ENCODE assay signal across 8 mouse cellular contexts in the genomic region with DNA sequence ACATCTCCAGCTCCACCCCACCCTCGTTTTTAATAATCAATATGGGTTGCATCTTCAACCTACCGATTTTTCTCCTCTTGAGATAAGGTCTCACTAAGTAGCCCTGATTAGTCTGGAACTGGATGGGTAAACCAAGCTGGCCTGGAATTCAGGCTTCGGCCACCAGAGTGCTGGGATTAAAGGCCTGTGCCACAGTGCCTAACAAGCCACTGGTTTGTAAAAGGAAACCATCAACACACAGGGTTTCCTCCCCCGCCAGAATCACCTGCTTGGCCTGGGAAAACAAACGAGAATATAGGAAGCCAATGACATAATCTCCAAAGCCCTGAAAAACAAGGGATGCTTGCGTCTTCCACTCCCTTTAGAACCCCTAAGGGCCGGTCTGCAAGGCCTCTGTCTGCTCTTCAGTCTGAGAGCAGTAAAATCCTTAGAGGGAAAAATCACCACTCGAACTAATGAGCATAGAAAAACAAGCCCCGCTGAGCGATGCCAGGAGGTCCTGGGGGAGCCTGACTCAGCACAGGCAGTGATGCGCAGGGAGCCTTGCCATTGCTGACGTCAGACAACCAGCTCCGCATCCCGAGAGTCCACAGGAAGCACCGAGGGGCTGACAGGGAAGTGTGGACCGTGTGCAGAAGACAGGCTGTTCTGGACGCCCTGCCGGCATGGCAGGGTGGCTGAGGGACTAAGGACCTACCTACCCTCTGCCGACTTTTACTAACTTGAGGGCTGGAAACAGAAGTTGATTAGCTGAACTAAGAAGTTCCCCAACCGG. TPM values are rescaled to one million over a fixed set of nuclear protein-coding genes. Genes with fewer than 3 reads are reported as not detected.
DNase-seq lines count a peak whose midpoint lies in the region; ATAC-seq and TF ChIP-seq lines count a peak whose summit lies in the region.

No protein-coding gene starts in this region.

- H3K4me3 ChIP-seq in hindbrain, embryonic 16.5 days (ENCODE audit: low read length): no peak overlapping the region
- peak overlapping the region; percentile 20; the same call in 1 of the 2 replicates for H3K4me3 ChIP-seq in small intestine, adult 2 months (ENCODE audit: low read depth, low read length)

- intact Hi-C loops in gastrocnemius, postnatal 14 days (cut with DNase I; ENCODE audit: low total_unique reads): no loop called here
- intact Hi-C loops in left cerebral cortex, postnatal 14 days (cut with DNase I): no loop called here

- peak overlapping the region; percentile 14; the same call in 1 of the 2 replicates for H3K9ac ChIP-seq in hindbrain, embryonic 16.5 days (ENCODE audit: low read depth, low read length)

- H3K36me3 ChIP-seq in hindbrain, embryonic 16.5 days (ENCODE audit: control insufficient read depth, insufficient read depth, low read length): no peaks in the 10 kb centered on the region
- H3K36me3 ChIP-seq in small intestine, adult 2 months (ENCODE audit: control insufficient read depth, insufficient read depth, low read length): no peaks in the 10 kb centered on the region

- peak; percentile 71 for ATAC-seq in frontal cortex, adult (ENCODE audit: low TSS enrichment)
- ATAC-seq in hindbrain, embryonic 16.5 days: peak; percentile 69
- ATAC-seq in megakaryocyte progenitor cell, adult 5-6 weeks (replicated peaks; ENCODE audit: poor library complexity): peak; percentile 42

- H3K27ac ChIP-seq in hindbrain, embryonic 16.5 days (ENCODE audit: low read depth, low read length): no peak overlapping the region
- peak overlapping the region; percentile 39 for H3K27ac ChIP-seq in small intestine, adult 2 months (ENCODE audit: insufficient read depth, low read depth, low read length)

- no peak for TF ChIP-seq CTCF in small intestine, adult 2 months (IDR thresholded peaks at IDR 0.05; ENCODE audit: extremely low read depth, insufficient read length, insufficient replicate concordance, low read depth, low read length)

- DNase-seq in frontal cortex, postnatal 25 days (ENCODE audit: low spot score in 2 of 2): no peak
- peak; percentile 67 to 69 for DNase-seq in cerebellum, postnatal 14 days
- peak; percentile 88 for DNase-seq in gastrocnemius, postnatal 14 days
- DNase-seq in left cerebral cortex, postnatal 14 days (ENCODE audit: low spot score in 2 of 2): peak; percentile 45 to 62

- H3K9me3 ChIP-seq in hindbrain, embryonic 16.5 days (ENCODE audit: control insufficient read depth, low read length): no peaks in the 10 kb centered on the region

- no peaks in the 10 kb centered on the region for H3K27me3 ChIP-seq in hindbrain, embryonic 16.5 days (replicated peaks; ENCODE audit: control insufficient read depth, insufficient read depth, low read length)
- H3K27me3 ChIP-seq in small intestine, adult 2 months (ENCODE audit: control insufficient read depth, insufficient read depth, low read length): no peaks in the 10 kb centered on the region

- 21% methylated on average over 20 of the region's 20 CpGs for WGBS in hindbrain, embryonic 16.5 days
- WGBS in small intestine, adult 2 months: 63% methylated on average over 20 of the region's 20 CpGs

- H3K4me1 ChIP-seq in hindbrain, embryonic 16.5 days (ENCODE audit: control insufficient read depth, insufficient read depth, low read depth, low read length): peaks cover 12% of the 10 kb centered on the region
- H3K4me1 ChIP-seq in small intestine, adult 2 months (ENCODE audit: control insufficient read depth, insufficient read depth, insufficient read length, low read length): peaks cover 3% of the 10 kb centered on the region

- TF ChIP-seq POLR2A in small intestine, adult 2 months (IDR thresholded peaks at IDR 0.05; ENCODE audit: low read depth, low read length): no peak

- peak overlapping the region; percentile 35 for H3K4me2 ChIP-seq in hindbrain, embryonic 16.5 days (ENCODE audit: low read length)

RNA-seq across cellular contexts. Expression of gene Psen2, which starts 13.4 kb away (rescaled TPM):
- 10 to 100 TPM in 1 of 2 experiments, 1 to 10 TPM in 1; 10.0 to 10.3 TPM for total RNA-seq in gastrocnemius, postnatal 14 days (2021)
- polyA plus RNA-seq in hindbrain, embryonic 16.5 days (2015; fragmentation: Nextera tagmentation; extraction: Ambion mirVana): 17.7 and 22.2 TPM in 2 replicates
- total RNA-seq in left cerebral cortex, postnatal 14 days (2021): 10 to 100 TPM; 18.1 to 20.8 TPM
- total RNA-seq in megakaryocyte progenitor cell, adult 5-6 weeks (2015): 18.9 and 19.5 TPM in 2 replicates
- total RNA-seq in megakaryocyte progenitor cell, adult 5-6 weeks (2017): 24.9 and 27.2 TPM in 2 replicates
- 16.1 and 24.7 TPM in 2 replicates for polyA plus RNA-seq in small intestine, adult 2 months (2012; rRNA removed)

RNA-seq across cellular contexts. Expression of gene Coq8a, which starts 50.5 kb away (rescaled TPM):
- total RNA-seq in gastrocnemius, postnatal 14 days (2021): 100 to 1,000 TPM; 498 to 743 TPM
- 4.8 and 5.9 TPM in 2 replicates for polyA plus RNA-seq in hindbrain, embryonic 16.5 days (2015; fragmentation: Nextera tagmentation; extraction: Ambion mirVana)
- total RNA-seq in left cerebral cortex, postnatal 14 days (2021): 10 to 100 TPM; 31.3 to 34.9 TPM
- 1.3 and 2.6 TPM in 2 replicates for total RNA-seq in megakaryocyte progenitor cell, adult 5-6 weeks (2015)
- 7.2 and 8.9 TPM in 2 replicates for total RNA-seq in megakaryocyte progenitor cell, adult 5-6 weeks (2017)
- 7.4 and 13.2 TPM in 2 replicates for polyA plus RNA-seq in small intestine, adult 2 months (2012; rRNA removed)

Comparison
In these comparisons a context has a peak if more than half of its experiments do, and no peak if none do; other contexts are left out.
1. DNase-seq: peak in cerebellum, postnatal 14 days (2 of 2), gastrocnemius, postnatal 14 days (single experiment) and left cerebral cortex, postnatal 14 days (2 of 2); none in frontal cortex, postnatal 25 days (0 of 2).
2. RNA of gene Coq8a, which starts 50.5 kb away (total RNA-seq): 498 to 743 TPM in gastrocnemius, postnatal 14 days; 31.3 to 34.9 TPM in left cerebral cortex, postnatal 14 days and 1.3 to 8.9 TPM in megakaryocyte progenitor cell, adult 5-6 weeks; every median in the first group is over 10 times any median in the second.
3. Peak in every context shown above with its lines, with median percentiles within 50 percentile points of each other: ATAC-seq.